Comparison of ENCODE assay signal across 8 mouse cellular contexts in genomic region chr8:72261019-72261418, GRCm38 (mm10). TPM values are rescaled to one million over a fixed set of nuclear protein-coding genes. Genes with fewer than 3 reads are reported as not detected.
DNase-seq lines count a peak whose midpoint lies in the region; ATAC-seq and TF ChIP-seq lines count a peak whose summit lies in the region.

No protein-coding gene starts in this region.

- DNase-seq in right cerebral cortex, adult 2 months (ENCODE audit: low spot score in 2 of 2): peak; percentile 40 to 58
- DNase-seq in right cerebral cortex, postnatal 4 days: no peak
- peak; percentile 84 for DNase-seq in limb, embryonic 11.5 days (ENCODE audit: low spot score)
- DNase-seq in midbrain, postnatal 0 days (ENCODE audit: low spot score): peak; percentile 81
- peak; percentile 79 for DNase-seq in thymus, adult 2 months

- TF ChIP-seq POLR2A in bone marrow, adult 2 months (IDR thresholded peaks at IDR 0.05; ENCODE audit: borderline replicate concordance, control insufficient read depth, low read depth, low read length): no peak
- no peak for TF ChIP-seq POLR2A in thymus, adult 2 months (IDR thresholded peaks at IDR 0.05; ENCODE audit: control insufficient read depth, extremely low read depth, insufficient read depth, low read length, poor library complexity)

- no peak overlapping the region for H3K4me2 ChIP-seq in forebrain, embryonic 12.5 days
- no peak overlapping the region for H3K4me2 ChIP-seq in hindbrain, embryonic 12.5 days (replicated peaks)
- H3K4me2 ChIP-seq in limb, embryonic 11.5 days (ENCODE audit: low read depth, severe bottlenecking): no peak overlapping the region
- H3K4me2 ChIP-seq in midbrain, postnatal 0 days (ENCODE audit: low read depth, low read length, poor library complexity, severe bottlenecking): no peak overlapping the region

- WGBS in bone marrow, adult 2 months: 29% methylated on average over 2 of the region's 2 CpGs
- 39% methylated on average over 2 of the region's 2 CpGs for WGBS in forebrain, embryonic 12.5 days
- 32% methylated on average over 2 of the region's 2 CpGs for WGBS in hindbrain, embryonic 12.5 days
- WGBS in limb, embryonic 11.5 days: 24% methylated on average over 2 of the region's 2 CpGs
- 22% methylated on average over 2 of the region's 2 CpGs for WGBS in midbrain, postnatal 0 days
- WGBS in thymus, adult 2 months: 58% methylated on average over 2 of the region's 2 CpGs

- peak overlapping the region; percentile 40; the same call in 1 of the 2 replicates for H3K27ac ChIP-seq in bone marrow, adult 2 months (ENCODE audit: control insufficient read depth, insufficient read depth, low read depth, low read length, poor library complexity)
- no peak overlapping the region for H3K27ac ChIP-seq in forebrain, embryonic 12.5 days
- no peak overlapping the region for H3K27ac ChIP-seq in hindbrain, embryonic 12.5 days
- H3K27ac ChIP-seq in limb, embryonic 11.5 days (replicated peaks; ENCODE audit: low read depth, low read length): no peak overlapping the region
- no peak overlapping the region for H3K27ac ChIP-seq in midbrain, postnatal 0 days (ENCODE audit: low read depth, low read length)
- H3K27ac ChIP-seq in thymus, adult 2 months (ENCODE audit: control insufficient read depth, insufficient read depth, low read length): peak overlapping the region; percentile 29; the same call in 1 of the 2 replicates

- H3K36me3 ChIP-seq in forebrain, embryonic 12.5 days (replicated peaks): peaks cover 5% of the 10 kb centered on the region; the same call in 1 of the 2 replicates
- H3K36me3 ChIP-seq in hindbrain, embryonic 12.5 days: peaks cover under 1% of the 10 kb centered on the region; the same call in 1 of the 2 replicates
- H3K36me3 ChIP-seq in limb, embryonic 11.5 days (ENCODE audit: control insufficient read depth, insufficient read depth, low read length): no peaks in the 10 kb centered on the region
- H3K36me3 ChIP-seq in midbrain, postnatal 0 days (ENCODE audit: insufficient read depth, low read length): 0 out of 2 replicates have a peak, but pooled peaks cover under 1% of the 10 kb centered on the region
- no peaks in the 10 kb centered on the region for H3K36me3 ChIP-seq in thymus, adult 2 months (ENCODE audit: control insufficient read depth, insufficient read depth, low read length)

- ATAC-seq in forebrain, embryonic 12.5 days (ENCODE audit: low FRiP score): peak; percentile 61; the same call in 1 of the 2 replicates
- peak; percentile 65 for ATAC-seq in hindbrain, embryonic 12.5 days (ENCODE audit: low FRiP score)
- peak; percentile 67; the same call in 1 of the 2 replicates for ATAC-seq in limb, embryonic 11.5 days (ENCODE audit: insufficient number of reproducible peaks, low FRiP score, low TSS enrichment, low read depth)
- peak; percentile 77 for ATAC-seq in midbrain, postnatal 0 days (ENCODE audit: low FRiP score)

- H3K4me3 ChIP-seq in bone marrow, adult 2 months (replicated peaks; ENCODE audit: control insufficient read depth, low read depth, low read length): no peak overlapping the region
- H3K4me3 ChIP-seq in forebrain, embryonic 12.5 days (replicated peaks): no peak overlapping the region
- no peak overlapping the region for H3K4me3 ChIP-seq in hindbrain, embryonic 12.5 days
- H3K4me3 ChIP-seq in limb, embryonic 11.5 days (ENCODE audit: low read depth, low read length): no peak overlapping the region
- H3K4me3 ChIP-seq in midbrain, postnatal 0 days (ENCODE audit: low read depth, low read length): no peak overlapping the region
- no peak overlapping the region for H3K4me3 ChIP-seq in thymus, adult 2 months (ENCODE audit: control insufficient read depth, insufficient read depth, low read length)

- no peak overlapping the region for H3K9ac ChIP-seq in forebrain, embryonic 12.5 days
- no peak overlapping the region for H3K9ac ChIP-seq in hindbrain, embryonic 12.5 days
- no peak overlapping the region for H3K9ac ChIP-seq in limb, embryonic 11.5 days (ENCODE audit: low read length)
- H3K9ac ChIP-seq in midbrain, postnatal 0 days (replicated peaks; ENCODE audit: low read length, poor library complexity, severe bottlenecking): no peak overlapping the region

- TF ChIP-seq CTCF in bone marrow, adult 2 months (IDR thresholded peaks at IDR 0.05; ENCODE audit: control insufficient read depth, insufficient read depth, low read length): peak; percentile 72
- peak; percentile 93 for TF ChIP-seq CTCF in midbrain, postnatal 0 days (IDR thresholded peaks at IDR 0.05)
- no peak for TF ChIP-seq CTCF in thymus, adult 2 months (IDR thresholded peaks at IDR 0.05; ENCODE audit: borderline replicate concordance, control insufficient read depth, extremely low read depth, insufficient read depth, low read length, poor library complexity)

- peaks cover 2% of the 10 kb centered on the region; the same call in 1 of the 2 replicates for H3K4me1 ChIP-seq in bone marrow, adult 2 months (ENCODE audit: control insufficient read depth, insufficient read depth, low read length)
- H3K4me1 ChIP-seq in forebrain, embryonic 12.5 days: no peaks in the 10 kb centered on the region
- no peaks in the 10 kb centered on the region for H3K4me1 ChIP-seq in hindbrain, embryonic 12.5 days
- H3K4me1 ChIP-seq in limb, embryonic 11.5 days (ENCODE audit: control insufficient read depth, insufficient read depth, low read length): no peaks in the 10 kb centered on the region; the same call in 1 of the 2 replicates
- no peaks in the 10 kb centered on the region for H3K4me1 ChIP-seq in midbrain, postnatal 0 days (ENCODE audit: insufficient read depth, low read length)
- peaks cover 8% of the 10 kb centered on the region for H3K4me1 ChIP-seq in thymus, adult 2 months (replicated peaks; ENCODE audit: control insufficient read depth, insufficient read depth, low read length)

- no peaks in the 10 kb centered on the region; the same call in 1 of the 2 replicates for H3K27me3 ChIP-seq in forebrain, embryonic 12.5 days
- H3K27me3 ChIP-seq in hindbrain, embryonic 12.5 days: 0 out of 2 replicates have a peak, but pooled peaks cover 4% of the 10 kb centered on the region
- H3K27me3 ChIP-seq in limb, embryonic 11.5 days (ENCODE audit: control insufficient read depth, insufficient read depth, low read length): no peaks in the 10 kb centered on the region
- H3K27me3 ChIP-seq in midbrain, postnatal 0 days (ENCODE audit: insufficient read depth, low read length): no peaks in the 10 kb centered on the region
- no peaks in the 10 kb centered on the region for H3K27me3 ChIP-seq in thymus, adult 2 months (ENCODE audit: control insufficient read depth, insufficient read depth, low read length)

- no peaks in the 10 kb centered on the region for H3K9me3 ChIP-seq in forebrain, embryonic 12.5 days
- H3K9me3 ChIP-seq in hindbrain, embryonic 12.5 days (replicated peaks): no peaks in the 10 kb centered on the region
- H3K9me3 ChIP-seq in limb, embryonic 11.5 days (ENCODE audit: control insufficient read depth, low read length): no peaks in the 10 kb centered on the region
- H3K9me3 ChIP-seq in midbrain, postnatal 0 days (ENCODE audit: low read length): no peaks in the 10 kb centered on the region

RNA-seq across cellular contexts. Expression of gene Ap1m1, which starts 21.2 kb away (rescaled TPM):
- polyA plus RNA-seq in bone marrow, adult 2 months (2011; ENCODE audit: insufficient read depth, insufficient read length, low replicate concordance, missing spikeins): 27.1 and 51.8 TPM in 2 replicates
- polyA plus RNA-seq in forebrain, embryonic 12.5 days (2016; fragmentation: Nextera tagmentation; extraction: Ambion mirVana): 193 and 196 TPM in 2 replicates
- polyA plus RNA-seq in hindbrain, embryonic 12.5 days (2016; fragmentation: Nextera tagmentation; extraction: Ambion mirVana): 194 and 197 TPM in 2 replicates
- polyA plus RNA-seq in limb, embryonic 11.5 days (2014; fragmentation: Nextera tagmentation; extraction: Ambion mirVana): 117 and 118 TPM in 2 replicates
- total RNA-seq in midbrain, postnatal 0 days (2014; rRNA removed): 81.8 and 97.2 TPM in 2 replicates
- polyA plus RNA-seq in midbrain, postnatal 0 days (2015; fragmentation: Nextera tagmentation; extraction: Ambion mirVana): 252 and 260 TPM in 2 replicates
- 167 and 183 TPM in 2 replicates for polyA plus RNA-seq in thymus, adult 2 months (2012; rRNA removed)

RNA-seq across cellular contexts. Expression of gene Fam32a, which starts 41.5 kb away (rescaled TPM):
- 34.8 and 47.9 TPM in 2 replicates for polyA plus RNA-seq in bone marrow, adult 2 months (2011; ENCODE audit: insufficient read depth, insufficient read length, low replicate concordance, missing spikeins)
- polyA plus RNA-seq in forebrain, embryonic 12.5 days (2016; fragmentation: Nextera tagmentation; extraction: Ambion mirVana): 78.2 and 87.0 TPM in 2 replicates
- polyA plus RNA-seq in hindbrain, embryonic 12.5 days (2016; fragmentation: Nextera tagmentation; extraction: Ambion mirVana): 85.6 and 94.3 TPM in 2 replicates
- 66.1 and 69.3 TPM in 2 replicates for polyA plus RNA-seq in limb, embryonic 11.5 days (2014; fragmentation: Nextera tagmentation; extraction: Ambion mirVana)
- total RNA-seq in midbrain, postnatal 0 days (2014; rRNA removed): 113 and 116 TPM in 2 replicates
- polyA plus RNA-seq in midbrain, postnatal 0 days (2015; fragmentation: Nextera tagmentation; extraction: Ambion mirVana): 91.6 and 92.5 TPM in 2 replicates
- 52.1 and 62.5 TPM in 2 replicates for polyA plus RNA-seq in thymus, adult 2 months (2012; rRNA removed)

RNA-seq across cellular contexts. Expression of gene Gm10282, which starts 44.0 kb away (rescaled TPM):
- polyA plus RNA-seq in bone marrow, adult 2 months (2011; ENCODE audit: insufficient read depth, insufficient read length, low replicate concordance, missing spikeins): 514 and 1,002 TPM in 2 replicates
- polyA plus RNA-seq in forebrain, embryonic 12.5 days (2016; fragmentation: Nextera tagmentation; extraction: Ambion mirVana): 34.4 and 36.6 TPM in 2 replicates
- polyA plus RNA-seq in hindbrain, embryonic 12.5 days (2016; fragmentation: Nextera tagmentation; extraction: Ambion mirVana): 19.1 and 21.2 TPM in 2 replicates
- polyA plus RNA-seq in limb, embryonic 11.5 days (2014; fragmentation: Nextera tagmentation; extraction: Ambion mirVana): 36.7 and 36.8 TPM in 2 replicates
- 2.4 and 3.9 TPM in 2 replicates for total RNA-seq in midbrain, postnatal 0 days (2014; rRNA removed)
- polyA plus RNA-seq in midbrain, postnatal 0 days (2015; fragmentation: Nextera tagmentation; extraction: Ambion mirVana): 9.0 and 10.2 TPM in 2 replicates
- 13.6 and 19.8 TPM in 2 replicates for polyA plus RNA-seq in thymus, adult 2 months (2012; rRNA removed)

RNA-seq across cellular contexts. Expression of gene Gm11034, which starts 47.6 kb away (rescaled TPM):
- polyA plus RNA-seq in bone marrow, adult 2 months (2011; ENCODE audit: insufficient read depth, insufficient read length, low replicate concordance, missing spikeins): not detected in 2 replicates
- polyA plus RNA-seq in forebrain, embryonic 12.5 days (2016; fragmentation: Nextera tagmentation; extraction: Ambion mirVana): not detected in 2 replicates
- polyA plus RNA-seq in hindbrain, embryonic 12.5 days (2016; fragmentation: Nextera tagmentation; extraction: Ambion mirVana): not detected in 2 replicates
- not detected in 2 replicates for polyA plus RNA-seq in limb, embryonic 11.5 days (2014; fragmentation: Nextera tagmentation; extraction: Ambion mirVana)
- total RNA-seq in midbrain, postnatal 0 days (2014; rRNA removed): not detected in 2 replicates
- polyA plus RNA-seq in midbrain, postnatal 0 days (2015; fragmentation: Nextera tagmentation; extraction: Ambion mirVana): not detected in 2 replicates
- not detected in 2 replicates for polyA plus RNA-seq in thymus, adult 2 months (2012; rRNA removed)

RNA-seq across cellular contexts. Expression of gene Cib3, which starts 48.4 kb away (rescaled TPM):
- polyA plus RNA-seq in bone marrow, adult 2 months (2011; ENCODE audit: insufficient read depth, insufficient read length, low replicate concordance, missing spikeins): not detected in 2 replicates
- polyA plus RNA-seq in forebrain, embryonic 12.5 days (2016; fragmentation: Nextera tagmentation; extraction: Ambion mirVana): not detected in 2 replicates
- not detected in 2 replicates for polyA plus RNA-seq in hindbrain, embryonic 12.5 days (2016; fragmentation: Nextera tagmentation; extraction: Ambion mirVana)
- polyA plus RNA-seq in limb, embryonic 11.5 days (2014; fragmentation: Nextera tagmentation; extraction: Ambion mirVana): not detected in 2 replicates
- not detected in 2 replicates for total RNA-seq in midbrain, postnatal 0 days (2014; rRNA removed)
- polyA plus RNA-seq in midbrain, postnatal 0 days (2015; fragmentation: Nextera tagmentation; extraction: Ambion mirVana): not detected in 2 replicates
- polyA plus RNA-seq in thymus, adult 2 months (2012; rRNA removed): 0.77 and 0.78 TPM in 2 replicates

Comparison
In these comparisons a context has a peak if more than half of its experiments do, and no peak if none do; other contexts are left out.
1. H3K27ac ChIP-seq: peak in bone marrow, adult 2 months (single experiment) and thymus, adult 2 months (single experiment); none in forebrain, embryonic 12.5 days (single experiment), hindbrain, embryonic 12.5 days (single experiment), limb, embryonic 11.5 days (single experiment) and midbrain, postnatal 0 days (single experiment).
2. RNA of gene Gm10282, which starts 44.0 kb away (polyA plus RNA-seq): 514 to 1,002 TPM in bone marrow, adult 2 months; 36.7 to 36.8 TPM in limb, embryonic 11.5 days, 34.4 to 36.6 TPM in forebrain, embryonic 12.5 days, 19.1 to 21.2 TPM in hindbrain, embryonic 12.5 days, 13.6 to 19.8 TPM in thymus, adult 2 months and 9.0 to 10.2 TPM in midbrain, postnatal 0 days; every median in the first group is over 10 times any median in the second.
3. Peak in every context shown above with its lines, with median percentiles within 50 percentile points of each other: ATAC-seq.